Mouse (Mus musculus) forebrain, embryonic 11.5 days (tissue): Measurements from ENCODE around the gene Hoxb6. TPM values are rescaled to one million over a fixed set of nuclear protein-coding genes. Genes with fewer than 3 reads are reported as not detected.

Experiments
- ATAC-seq: fragments of 200-750 bp; cut with Nextera tagmentation; replicated peaks from 2 replicates; pipeline ENCODE4 v1.8.0; 2017; ENCODE audit warnings: moderate TSS enrichment; ENCODE audit not compliant: low FRiP score
- DNase-seq: peaks from one replicate; pipeline ENCODE4 v3.0.0-alpha.2; 2017; ENCODE audit warnings: low spot score
- H3K27ac ChIP-seq: fragments of 300-500 bp; sonication (generic); 2 replicates; pipeline ENCODE4 v1.5.1; 2014; ENCODE audit warnings: low read depth, low read length
- H3K27me3 ChIP-seq: fragments of 300-500 bp; sonication (generic); 2 replicates; pipeline ENCODE4 v1.6.1; 2014; ENCODE audit warnings: mild to moderate bottlenecking, low read length, mixed read lengths; ENCODE audit not compliant: control insufficient read depth, insufficient read depth
- H3K36me3 ChIP-seq: fragments of 300-500 bp; sonication (generic); 2 replicates; pipeline ENCODE4 v1.6.1; 2014; ENCODE audit warnings: mild to moderate bottlenecking, low read length, moderate library complexity, mixed read lengths; ENCODE audit not compliant: control insufficient read depth, insufficient read depth
- H3K4me1 ChIP-seq: fragments of 300-500 bp; sonication (generic); replicated peaks from 2 replicates; pipeline ENCODE4 v1.6.1; 2014; ENCODE audit warnings: low read length, mixed read lengths; ENCODE audit not compliant: control insufficient read depth, insufficient read depth
- H3K4me2 ChIP-seq: fragments of 300-500 bp; sonication (generic); 2 replicates; pipeline ENCODE4 v1.6.1; 2014; ENCODE audit warnings: low read depth, mild to moderate bottlenecking, low read length, moderate library complexity, mixed read lengths; ENCODE audit not compliant: severe bottlenecking
- H3K4me3 ChIP-seq: fragments of 300-500 bp; sonication (generic); 2 replicates; pipeline ENCODE4 v1.5.1; 2014; ENCODE audit warnings: low read depth, low read length
- H3K9ac ChIP-seq: fragments of 300-500 bp; sonication (generic); 2 replicates; pipeline ENCODE4 v1.6.1; 2014; ENCODE audit warnings: low read length
- H3K9me3 ChIP-seq: fragments of 300-500 bp; sonication (generic); 2 replicates; pipeline ENCODE4 v1.6.1; 2016; ENCODE audit warnings: low read length, mixed read lengths; ENCODE audit not compliant: control insufficient read depth
- WGBS: fragments of 180-500 bp; shearing (Covaris S2); extraction: QIAGEN DNeasy Blood & Tissue Kit; methylation state at CpG from one replicate; pipeline ENCODE4 v1.1.7; 2014; 5-methylcytosine and 5-hydroxymethylcytosine counted together
- polyA plus RNA-seq: library from polyadenylated mRNA; unstranded; fragments of >200 nt; fragmentation: Nextera tagmentation; extraction: Ambion mirVana; gene quantifications from 2 replicates; pipeline ENCODE4 v1.2.1, GENCODE M21; 2014

The Hoxb6 gene
- polyA plus RNA-seq, 1 experiment from 2014 or later = not detected

DNA sequence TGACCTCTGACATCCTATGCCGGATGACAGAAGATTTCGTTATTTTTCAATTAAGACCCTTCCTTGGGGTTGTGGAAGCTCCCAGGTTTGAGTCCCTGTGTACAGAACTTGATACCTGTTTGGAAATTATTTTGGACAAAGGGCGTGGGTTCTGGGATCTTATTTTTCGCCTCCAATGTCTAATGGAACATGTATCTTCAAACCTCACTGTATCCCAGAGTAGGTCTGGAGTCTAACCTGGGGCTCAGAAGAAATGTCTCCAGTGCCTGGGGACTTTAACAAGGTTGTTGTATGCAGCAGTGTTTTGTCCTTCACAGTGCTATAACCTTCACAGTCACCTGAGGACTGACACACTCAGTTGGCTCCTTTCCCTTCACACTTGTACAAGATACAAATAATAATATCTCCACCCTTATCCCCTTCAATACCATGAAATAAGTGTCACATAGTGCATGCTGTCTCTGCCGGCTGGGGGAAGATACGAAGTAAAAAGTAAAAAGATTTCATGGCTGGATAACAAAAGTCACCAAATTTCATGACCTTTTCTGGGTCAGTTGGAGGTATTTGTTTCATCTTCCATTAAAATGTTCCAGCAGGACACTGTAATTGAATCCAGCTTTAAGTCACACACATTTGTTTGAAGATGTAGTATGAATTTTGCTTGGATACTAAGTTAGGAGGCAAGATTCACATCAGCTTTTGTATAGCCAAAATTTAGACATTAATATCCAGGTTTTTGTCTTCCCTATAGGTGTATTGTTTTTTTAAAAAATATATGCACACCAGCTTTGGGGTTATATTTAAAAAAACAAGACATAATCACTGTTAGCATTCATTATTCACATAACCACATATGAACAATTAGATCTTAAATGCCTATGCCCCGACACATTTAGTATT, 25.0 kb upstream of the Hoxb6 start:
- 11% methylated on average over 7 of the region's 7 CpGs for WGBS
- no peak overlapping the region for H3K27ac ChIP-seq
- no peak overlapping the region for H3K9ac ChIP-seq
- H3K4me2 ChIP-seq = no peak overlapping the region
- H3K36me3 ChIP-seq = no peaks in the 10 kb centered on the region
- ATAC-seq (no peak), DNase-seq (no peak)
- H3K4me3 ChIP-seq = no peak overlapping the region
- H3K27me3 ChIP-seq = peaks cover 96% of the 10 kb centered on the region
- H3K4me1 ChIP-seq = 0 out of 2 replicates have a peak, but pooled peaks cover 3% of the 10 kb centered on the region
- H3K9me3 ChIP-seq = no peaks in the 10 kb centered on the region

DNA sequence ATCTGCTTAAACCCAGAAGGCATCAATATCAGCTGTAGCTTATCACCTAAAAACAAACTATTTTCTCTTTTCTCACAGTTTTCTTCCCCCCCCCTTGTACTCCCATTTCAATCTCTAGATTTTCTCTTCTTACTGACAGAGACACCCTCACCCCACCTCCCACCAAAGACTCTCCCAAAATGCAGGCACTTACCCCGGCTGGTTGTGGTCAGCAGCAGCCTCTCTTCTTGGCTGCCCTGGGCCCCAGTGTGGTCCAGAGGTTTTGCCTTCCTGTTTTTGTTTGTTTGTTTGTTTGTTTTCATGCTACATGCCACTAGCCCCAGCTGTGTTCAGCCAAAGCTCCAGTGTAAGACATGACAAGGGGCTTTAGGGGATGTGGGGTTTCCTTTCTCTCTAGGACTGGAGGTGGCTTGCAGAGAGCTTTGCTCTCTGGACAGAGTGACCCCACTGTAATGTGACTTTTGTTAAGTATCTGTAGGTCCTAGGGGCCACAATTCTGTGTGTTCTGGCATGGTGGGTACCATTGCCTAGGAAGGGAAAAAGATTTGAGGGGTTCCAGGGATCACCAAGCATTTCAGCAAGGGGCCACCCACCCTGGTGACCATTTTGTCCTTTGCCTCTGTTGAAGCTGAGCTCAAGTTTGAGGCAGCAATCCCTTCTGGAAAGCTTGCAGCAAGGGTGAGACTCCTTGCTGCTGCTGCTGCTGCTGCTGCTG, 24.1 kb upstream of the Hoxb6 start:
- no peak overlapping the region for H3K4me2 ChIP-seq
- DNase-seq (no peak), ATAC-seq (no peak)
- peaks cover 96% of the 10 kb centered on the region for H3K27me3 ChIP-seq
- no peak overlapping the region for H3K9ac ChIP-seq
- no peaks in the 10 kb centered on the region for H3K36me3 ChIP-seq
- no peak overlapping the region for H3K4me3 ChIP-seq
- H3K9me3 ChIP-seq = no peaks in the 10 kb centered on the region
- 0 out of 2 replicates have a peak, but pooled peaks cover 5% of the 10 kb centered on the region for H3K4me1 ChIP-seq
- WGBS = 4% methylated on average over 1 of the region's 1 CpGs
- no peak overlapping the region for H3K27ac ChIP-seq

DNA sequence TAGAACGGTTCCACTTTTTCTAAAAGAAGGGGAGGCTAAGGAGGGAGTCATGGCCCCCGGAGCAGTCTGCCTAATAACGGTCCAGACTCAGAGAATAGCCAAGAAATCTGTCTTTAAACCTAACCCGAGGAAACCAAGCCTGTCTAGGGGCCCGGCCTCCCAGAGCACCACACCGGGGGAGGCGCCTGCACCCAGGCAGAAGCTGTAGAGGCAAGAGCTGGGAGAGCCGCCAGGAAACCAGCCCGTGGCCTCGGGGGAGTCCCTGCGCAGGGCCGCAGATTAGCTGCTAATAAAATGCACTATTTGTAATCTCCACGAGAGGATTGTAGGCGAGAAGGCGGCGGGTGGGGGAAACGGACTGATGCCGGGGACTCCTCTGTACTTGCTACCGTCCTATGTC, 22.4 kb upstream of the Hoxb6 start:
- Histone ChIP-seq H3K27me3 (peaks cover 97% of the 10 kb centered on the region), H3K27ac (no peak overlapping the region), H3K4me2 (no peak overlapping the region), H3K4me3 (no peak overlapping the region), H3K4me1 (0 out of 2 replicates have a peak, but pooled peaks cover 5% of the 10 kb centered on the region), H3K36me3 (no peaks in the 10 kb centered on the region), H3K9ac (no peak overlapping the region), H3K9me3 (no peaks in the 10 kb centered on the region)
- ATAC-seq (no peak), DNase-seq (no peak)
- under 1% methylated on average over 19 of the region's 19 CpGs for WGBS

DNA sequence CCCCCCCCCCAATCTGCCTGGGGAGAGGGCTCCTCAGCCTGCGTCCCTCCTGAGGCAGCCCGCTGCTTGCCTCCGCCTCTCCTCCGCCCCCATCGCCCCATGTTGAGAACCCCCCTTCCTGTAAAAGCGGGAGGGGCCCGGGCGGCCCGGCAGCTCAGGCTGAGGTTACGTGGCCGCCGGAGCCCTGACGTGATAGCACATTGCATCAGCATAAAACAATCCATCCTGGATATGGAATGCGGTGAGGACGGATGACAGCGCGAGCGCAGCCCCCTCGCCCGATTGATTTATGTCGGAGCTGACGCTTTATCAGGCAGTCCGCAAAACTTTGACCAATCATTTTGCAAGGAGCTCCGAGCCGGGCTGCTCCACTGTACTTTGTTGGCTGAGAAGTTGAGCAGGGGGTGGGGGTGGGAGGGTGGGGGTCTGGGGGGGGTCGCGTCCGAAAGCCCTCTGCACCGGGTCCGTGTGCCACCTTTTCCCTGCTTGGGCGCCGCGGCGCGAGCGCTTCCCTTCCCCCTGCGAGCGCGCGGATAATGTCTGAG, 21.2 kb upstream of the Hoxb6 start, which contains the start of gene Hoxb9:
Hoxb9 (plus strand) TSS at position 462 of the 545 bp plus-strand sequence.
- under 1% methylated on average over 40 of the region's 40 CpGs for WGBS

DNA sequence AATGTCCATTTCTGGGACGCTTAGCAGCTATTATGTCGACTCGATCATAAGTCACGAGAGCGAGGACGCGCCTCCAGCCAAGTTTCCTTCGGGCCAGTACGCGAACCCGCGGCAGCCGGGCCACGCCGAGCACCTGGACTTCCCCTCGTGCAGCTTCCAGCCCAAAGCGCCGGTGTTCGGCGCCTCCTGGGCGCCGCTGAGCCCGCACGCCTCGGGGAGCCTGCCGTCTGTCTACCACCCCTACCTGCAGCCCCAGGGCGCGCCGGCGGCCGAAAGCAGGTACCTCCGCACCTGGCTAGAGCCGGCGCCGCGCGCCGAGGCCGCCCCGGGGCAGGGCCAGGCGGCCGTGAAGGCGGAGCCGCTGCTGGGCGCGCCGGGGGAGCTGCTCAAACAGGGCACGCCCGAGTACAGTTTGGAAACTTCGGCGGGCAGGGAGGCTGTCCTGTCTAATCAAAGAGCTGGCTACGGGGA, 20.7 kb upstream of the Hoxb6 start:
- Histone ChIP-seq H3K4me3 (no peak overlapping the region), H3K27ac (no peak overlapping the region), H3K36me3 (no peaks in the 10 kb centered on the region), H3K4me1 (0 out of 2 replicates have a peak, but pooled peaks cover 5% of the 10 kb centered on the region), H3K4me2 (no peak overlapping the region), H3K27me3 (peaks cover 98% of the 10 kb centered on the region), H3K9me3 (no peaks in the 10 kb centered on the region), H3K9ac (no peak overlapping the region)
- WGBS = under 1% methylated on average over 52 of the region's 52 CpGs
- ATAC-seq (no peak), DNase-seq (no peak)

More for the DNA sequence above, 21.2 kb upstream of the Hoxb6 start, which contains the start of gene Hoxb9:
- DNase-seq (no peak), ATAC-seq (no peak)
- Histone ChIP-seq H3K9ac (no peak within 1 kb of the TSS), H3K36me3 (no peaks in the 10 kb centered on the region), H3K4me2 (no peak within 1 kb of the TSS), H3K4me1 (0 out of 2 replicates have a peak, but pooled peaks cover 5% of the 10 kb centered on the region), H3K4me3 (no peak within 1 kb of the TSS), H3K27me3 (peaks cover 98% of the 10 kb centered on the region), H3K27ac (no peak within 1 kb of the TSS), H3K9me3 (no peaks in the 10 kb centered on the region)

DNA sequence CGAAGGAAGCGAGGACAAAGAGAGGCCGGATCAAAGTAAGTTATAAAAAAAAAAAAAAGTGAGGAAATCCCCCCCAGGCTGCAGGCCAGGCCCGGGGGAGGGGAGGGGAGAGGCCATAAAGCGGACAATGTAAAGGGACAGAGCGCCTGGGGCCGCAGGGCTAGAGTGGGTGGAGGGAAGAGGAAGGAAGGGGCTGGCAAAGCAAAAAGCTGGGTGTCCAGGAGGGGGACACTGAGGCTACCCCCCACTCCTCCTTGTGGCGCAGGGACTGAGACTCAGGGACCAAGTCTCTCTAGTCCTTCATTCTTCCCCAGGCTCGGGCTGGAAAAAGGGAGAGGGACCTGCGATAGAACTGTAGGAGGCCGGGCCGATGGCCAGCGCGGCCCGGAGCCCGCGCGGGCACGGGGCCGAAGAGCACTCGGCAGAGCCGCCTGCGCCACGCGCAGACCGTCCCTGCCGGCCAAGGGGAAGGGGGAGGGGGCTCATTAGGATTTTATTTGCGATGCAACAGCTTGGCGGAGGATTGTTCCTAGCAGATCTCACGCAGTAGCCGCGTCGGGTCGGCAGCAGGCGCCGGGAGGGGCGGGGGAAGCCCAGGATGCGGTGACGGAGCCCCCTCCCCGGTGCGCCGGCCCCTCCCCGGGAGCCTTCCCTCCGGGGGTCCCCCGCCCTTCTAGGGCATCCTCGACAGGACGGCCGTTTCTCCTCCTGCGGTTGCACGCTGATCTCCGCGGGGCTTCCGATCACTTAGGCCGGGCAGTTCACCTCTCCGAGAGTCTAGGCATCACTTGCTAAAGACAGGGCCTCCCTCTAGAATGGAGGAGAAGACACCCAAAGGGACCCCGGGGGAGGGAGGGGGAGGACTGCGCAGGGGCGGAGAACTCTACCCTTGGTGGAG, 20.0 kb upstream of the Hoxb6 start:
- under 1% methylated on average over 58 of the region's 58 CpGs for WGBS

DNA sequence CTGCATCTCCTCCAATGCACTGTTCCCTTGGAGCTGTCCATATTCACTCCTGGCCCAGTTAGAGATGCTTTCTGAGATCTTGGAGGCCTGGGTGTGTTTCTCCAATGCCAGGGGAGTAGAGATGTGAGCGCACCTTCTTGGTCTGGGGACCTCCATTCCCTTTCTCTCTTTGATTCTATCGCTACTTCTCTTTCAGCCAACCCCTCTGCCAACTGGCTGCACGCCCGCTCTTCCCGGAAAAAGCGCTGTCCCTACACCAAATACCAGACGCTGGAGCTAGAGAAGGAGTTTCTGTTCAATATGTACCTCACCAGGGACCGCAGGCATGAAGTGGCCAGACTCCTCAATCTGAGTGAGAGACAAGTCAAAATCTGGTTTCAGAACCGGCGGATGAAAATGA, 17.8 kb upstream of the Hoxb6 start:
- Histone ChIP-seq H3K4me2 (no peak overlapping the region), H3K9me3 (no peaks in the 10 kb centered on the region), H3K9ac (no peak overlapping the region), H3K27ac (no peak overlapping the region), H3K4me1 (0 out of 2 replicates have a peak, but pooled peaks cover 5% of the 10 kb centered on the region), H3K4me3 (no peak overlapping the region), H3K36me3 (no peaks in the 10 kb centered on the region), H3K27me3 (peaks cover 99% of the 10 kb centered on the region)
- no peak for ATAC-seq
- 3% methylated on average over 10 of the region's 10 CpGs for WGBS
- no peak for DNase-seq

More for the DNA sequence above, 20.0 kb upstream of the Hoxb6 start:
- DNase-seq = no peak
- Histone ChIP-seq H3K36me3 (no peaks in the 10 kb centered on the region), H3K9ac (no peak overlapping the region), H3K4me1 (0 out of 2 replicates have a peak, but pooled peaks cover 5% of the 10 kb centered on the region), H3K9me3 (no peaks in the 10 kb centered on the region), H3K27ac (no peak overlapping the region), H3K4me2 (no peak overlapping the region), H3K27me3 (peaks cover 98% of the 10 kb centered on the region), H3K4me3 (no peak overlapping the region)
- no peak for ATAC-seq
